Mouse (Mus musculus): ENCODE data around the gene Mdga1.

DNA sequence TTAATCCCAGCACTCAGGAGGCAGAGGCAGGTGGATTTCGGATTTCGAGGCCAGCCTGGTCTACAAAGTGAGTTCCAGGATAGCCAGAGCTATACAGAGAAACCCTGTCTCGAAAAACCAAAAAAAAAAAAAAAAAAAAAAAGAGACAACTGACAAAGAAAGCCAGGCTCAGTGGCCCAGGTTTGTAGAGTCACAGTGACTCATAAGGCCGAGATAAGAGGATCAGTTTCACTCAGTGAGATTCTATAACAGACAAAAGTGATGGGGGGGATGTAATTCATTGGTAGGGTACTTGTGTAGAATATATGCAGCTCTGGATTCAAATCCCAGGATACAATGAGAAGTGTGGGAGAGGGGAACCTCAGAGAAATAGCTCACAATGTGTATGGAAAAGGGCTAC, 24.6 kb upstream of the Mdga1 start:
- TF ChIP-seq POLR2A (IDR thresholded peaks at IDR 0.05; ENCODE audit: borderline replicate concordance, insufficient read depth, low read length) (no peak), CTCF (IDR thresholded peaks at IDR 0.05; ENCODE audit: borderline replicate concordance, insufficient read depth, low read depth, low read length) (no peak)
